Mouse (Mus musculus) ovary, adult 10 weeks (tissue): ENCODE measurements around the gene Gm21094. TPM values are rescaled to one million over a fixed set of nuclear protein-coding genes. Genes with fewer than 3 reads are reported as not detected.

Experiments used
- polyA plus RNA-seq: library from polyadenylated mRNA; stranded (reverse); fragments of 350-450 nt; fragmentation: Illumina TruSeq; extraction: RNeasy Lipid Tissue Mini Kit (QIAGEN cat#74804); gene quantifications from one replicate; pipeline ENCODE4 v1.2.3, GENCODE M21; 2014

Gene Gm21094
- polyA plus RNA-seq, result not detected

GRCm38 (mm10) chrY:32620343-32620742, at the start of gene Gm21094:
Gene Gm21094 (minus strand): TSS chrY:32620443.

